Mouse (Mus musculus) small intestine, adult 2 months (tissue): ENCODE data around the gene Trim16.

ENCODE experiments used
- CTCF ChIP-seq: fragments of 200-500 bp; IDR thresholded peaks from 2 replicates; pipeline ENCODE4 v1.5.1; 2012; ENCODE audit warnings: low read depth, mild to moderate bottlenecking, control low read depth, inconsistent platforms, low read length, moderate library complexity, mixed read lengths; ENCODE audit not compliant: insufficient replicate concordance, insufficient read length; ENCODE audit errors: extremely low read depth
- POLR2A ChIP-seq: fragments of 200-500 bp; IDR thresholded peaks from 2 replicates; pipeline ENCODE4 v1.6.1; 2012; ENCODE audit warnings: low read depth, mild to moderate bottlenecking, control low read depth, inconsistent platforms, low read length, moderate library complexity

GRCm38 (mm10) chr11:62885323-62885722 is 65.3 kb downstream of the Trim16 start:
- TF ChIP-seq POLR2A (no peak), CTCF (no peak)
